Comparison of ENCODE assay signal across 30 mouse cellular contexts in genomic region chr7:27794566-27794965, GRCm38 (mm10). TPM values are rescaled to one million over a fixed set of nuclear protein-coding genes. Genes with fewer than 3 reads are reported as not detected.
DNase-seq lines count a peak whose midpoint lies in the region; ATAC-seq and TF ChIP-seq lines count a peak whose summit lies in the region.
"Had no signal": no experiment of that assay in that cellular context is flagged by ENCODE, and none has a peak within 500 bp of the region (broad histone marks: within the 10 kb centered on the region; RNA-seq: fewer than 3 reads in every experiment).

No protein-coding gene starts in this region.

- peak overlapping the region; percentile 70 for H3K27ac ChIP-seq in forebrain, embryonic 11.5 days (ENCODE audit: low read depth, low read length)
- no peak overlapping the region for H3K27ac ChIP-seq in forebrain, embryonic 16.5 days (ENCODE audit: low read length)
- peak overlapping the region; percentile 84 for H3K27ac ChIP-seq in lung, embryonic 14.5 days (ENCODE audit: low read depth)
- peak overlapping the region; percentile 85 for H3K27ac ChIP-seq in embryonic fibroblast, embryonic 13.5 days (ENCODE audit: insufficient read depth, low read length)
- H3K27ac ChIP-seq: embryonic facial prominence, embryonic 13.5 days; heart, embryonic 13.5 days; kidney, postnatal 0 days; limb, embryonic 10.5 days; limb, embryonic 15.5 days; liver, embryonic 14.5 days; midbrain, embryonic 12.5 days; neural tube, embryonic 12.5 days; stomach, postnatal 0 days had no signal

- H3K4me1 ChIP-seq in forebrain, embryonic 11.5 days (replicated peaks; ENCODE audit: control insufficient read depth, insufficient read depth, low read length): peaks cover 8% of the 10 kb centered on the region
- peaks cover 6% of the 10 kb centered on the region; the same call in 1 of the 2 replicates for H3K4me1 ChIP-seq in forebrain, embryonic 16.5 days (replicated peaks; ENCODE audit: control insufficient read depth, insufficient read depth, low read length)
- 0 out of 2 replicates have a peak, but pooled peaks cover 2% of the 10 kb centered on the region for H3K4me1 ChIP-seq in lung, embryonic 14.5 days (ENCODE audit: insufficient read depth)
- H3K4me1 ChIP-seq in lung, adult 2 months (ENCODE audit: control insufficient read depth, insufficient read depth, low read length): no peaks in the 10 kb centered on the region
- H3K4me1 ChIP-seq in embryonic fibroblast, embryonic 13.5 days (ENCODE audit: control insufficient read depth, insufficient read depth, low read length): no peaks in the 10 kb centered on the region
- H3K4me1 ChIP-seq: embryonic facial prominence, embryonic 13.5 days had no signal

- H3K9me3 ChIP-seq in forebrain, embryonic 11.5 days (ENCODE audit: control insufficient read depth, low read length): no peaks in the 10 kb centered on the region; the same call in 1 of the 2 replicates
- no peaks in the 10 kb centered on the region for H3K9me3 ChIP-seq in forebrain, embryonic 16.5 days (ENCODE audit: control insufficient read depth, low read length)
- no peaks in the 10 kb centered on the region for H3K9me3 ChIP-seq in lung, embryonic 14.5 days (ENCODE audit: low read depth, low read length)
- H3K9me3 ChIP-seq: limb, embryonic 10.5 days; limb, embryonic 15.5 days; midbrain, embryonic 12.5 days; neural tube, embryonic 12.5 days had no signal

- H3K9ac ChIP-seq in forebrain, embryonic 11.5 days (ENCODE audit: low read length): no peak overlapping the region
- H3K9ac ChIP-seq in forebrain, embryonic 16.5 days (replicated peaks; ENCODE audit: low read depth, low read length): no peak overlapping the region
- H3K9ac ChIP-seq in lung, embryonic 14.5 days: no peak overlapping the region
- H3K9ac ChIP-seq: embryonic facial prominence, embryonic 13.5 days; heart, embryonic 13.5 days; limb, embryonic 15.5 days; liver, embryonic 14.5 days; midbrain, embryonic 12.5 days; neural tube, embryonic 12.5 days had no signal

- no peak for TF ChIP-seq CTCF in lung, embryonic 14.5 days (IDR thresholded peaks at IDR 0.05; ENCODE audit: low read depth)
- no peak for TF ChIP-seq CTCF in lung, adult 2 months (IDR thresholded peaks at IDR 0.05; ENCODE audit: insufficient read depth, low read length)
- TF ChIP-seq CTCF in embryonic fibroblast, embryonic 13.5 days (IDR thresholded peaks at IDR 0.05; ENCODE audit: borderline replicate concordance, insufficient read depth, low read length): no peak

- H3K36me3 ChIP-seq in forebrain, embryonic 11.5 days (ENCODE audit: control insufficient read depth, insufficient read depth, low read length): no peaks in the 10 kb centered on the region
- no peaks in the 10 kb centered on the region for H3K36me3 ChIP-seq in forebrain, embryonic 16.5 days (ENCODE audit: control insufficient read depth, insufficient read depth)
- no peaks in the 10 kb centered on the region for H3K36me3 ChIP-seq in lung, embryonic 14.5 days (ENCODE audit: insufficient read depth)
- H3K36me3 ChIP-seq: embryonic facial prominence, embryonic 13.5 days; heart, embryonic 13.5 days; limb, embryonic 10.5 days; limb, embryonic 15.5 days; midbrain, embryonic 12.5 days; neural tube, embryonic 12.5 days had no signal

- no peak for DNase-seq in forebrain, embryonic 11.5 days (ENCODE audit: low spot score)
- peak; percentile 27 for DNase-seq in lung, embryonic 14.5 days
- DNase-seq in lung, adult 2 months: no peak
- DNase-seq in Muller cell, postnatal 12 days (ENCODE audit: inconsistent ontology term): peak; percentile 92
- DNase-seq in cerebellum, postnatal 10 days: no peak
- no peak for DNase-seq in heart, adult 18-20 months
- DNase-seq: adrenal gland, postnatal 10 days; cerebellum, adult 11 months; cerebellum, adult 9-10 months; embryo, embryonic 11 days; heart, postnatal 10 days; kidney, adult 8-10 months; layer of hippocampus, adult 9-11 months; lung, postnatal 14 days; right cerebral cortex, postnatal 4 days; thymus, adult 18-20 months; thymus, postnatal 25 days had no signal

- no peak overlapping the region for H3K4me2 ChIP-seq in forebrain, embryonic 11.5 days (ENCODE audit: low read depth, low read length, severe bottlenecking)
- H3K4me2 ChIP-seq in forebrain, embryonic 16.5 days (ENCODE audit: low read length): no peak overlapping the region
- H3K4me2 ChIP-seq in lung, embryonic 14.5 days: no peak overlapping the region
- H3K4me2 ChIP-seq: embryonic facial prominence, embryonic 13.5 days; heart, embryonic 13.5 days; limb, embryonic 15.5 days; midbrain, embryonic 12.5 days; neural tube, embryonic 12.5 days had no signal

- ATAC-seq in forebrain, embryonic 11.5 days (replicated peaks; ENCODE audit: low FRiP score): 0 out of 2 replicates have a peak, but pooled peaks have one; percentile 19
- ATAC-seq in forebrain, embryonic 16.5 days: no peak
- peak; percentile 65; the same call in 1 of the 2 replicates for ATAC-seq in lung, embryonic 14.5 days (ENCODE audit: insufficient read depth)
- ATAC-seq: intestine, embryonic 16.5 days had no signal

- H3K4me3 ChIP-seq in forebrain, embryonic 11.5 days (ENCODE audit: low read depth, low read length): no peak overlapping the region
- no peak overlapping the region for H3K4me3 ChIP-seq in forebrain, embryonic 16.5 days (replicated peaks; ENCODE audit: low read length)
- H3K4me3 ChIP-seq in lung, embryonic 14.5 days (ENCODE audit: low read depth, low read length): no peak overlapping the region
- no peak overlapping the region for H3K4me3 ChIP-seq in lung, adult 2 months (replicated peaks; ENCODE audit: extremely low read depth, low read depth, low read length)
- H3K4me3 ChIP-seq in embryonic fibroblast, embryonic 13.5 days (ENCODE audit: insufficient read depth, low read length): no peak overlapping the region
- H3K4me3 ChIP-seq: embryonic facial prominence, embryonic 13.5 days; heart, embryonic 13.5 days; limb, embryonic 10.5 days; limb, embryonic 15.5 days; midbrain, embryonic 12.5 days; myocyte; neural tube, embryonic 12.5 days had no signal

- H3K27me3 ChIP-seq in forebrain, embryonic 11.5 days (ENCODE audit: control insufficient read depth, insufficient read depth, low read length): no peaks in the 10 kb centered on the region
- no peaks in the 10 kb centered on the region for H3K27me3 ChIP-seq in forebrain, embryonic 16.5 days (replicated peaks; ENCODE audit: control insufficient read depth, insufficient read depth, low read length)
- H3K27me3 ChIP-seq in lung, embryonic 14.5 days (ENCODE audit: insufficient read depth, low read length): no peaks in the 10 kb centered on the region
- H3K27me3 ChIP-seq: embryonic facial prominence, embryonic 13.5 days; heart, embryonic 13.5 days; limb, embryonic 15.5 days; midbrain, embryonic 12.5 days; neural tube, embryonic 12.5 days had no signal

- TF ChIP-seq POLR2A in lung, adult 2 months (IDR thresholded peaks at IDR 0.05; ENCODE audit: borderline replicate concordance, extremely low read depth, low read depth, low read length): no peak
- TF ChIP-seq POLR2A in embryonic fibroblast, embryonic 13.5 days (IDR thresholded peaks at IDR 0.05; ENCODE audit: low read depth, low read length): no peak

RNA-seq across cellular contexts. Expression of gene Zfp626, which starts 12.4 kb away (rescaled TPM):
- 3.1 and 3.3 TPM in 2 replicates for polyA plus RNA-seq in forebrain, embryonic 11.5 days (2014; fragmentation: Nextera tagmentation; extraction: Ambion mirVana)
- polyA plus RNA-seq in forebrain, embryonic 16.5 days (2015; fragmentation: Nextera tagmentation; extraction: Ambion mirVana): 2.4 and 2.7 TPM in 2 replicates
- polyA plus RNA-seq in lung, embryonic 14.5 days (2014; fragmentation: Nextera tagmentation; extraction: Ambion mirVana): 1.9 and 2.1 TPM in 2 replicates
- 0.55 and 1.1 TPM in 2 replicates for polyA plus RNA-seq in lung, adult 2 months (2012; rRNA removed)
- polyA plus RNA-seq in embryonic fibroblast, embryonic 13.5 days (2011; ENCODE audit: insufficient read length, low read depth, missing spikeins): 8.6 and 10.6 TPM in 2 replicates
- total RNA-seq in heart, adult 18-20 months (2021): 1 to 10 TPM; 4.6 to 5.9 TPM

RNA-seq across cellular contexts. Expression of gene Zfp59, which starts 43.8 kb away (rescaled TPM):
- polyA plus RNA-seq in forebrain, embryonic 11.5 days (2014; fragmentation: Nextera tagmentation; extraction: Ambion mirVana): 12.8 and 13.9 TPM in 2 replicates
- polyA plus RNA-seq in forebrain, embryonic 16.5 days (2015; fragmentation: Nextera tagmentation; extraction: Ambion mirVana): 12.2 and 14.0 TPM in 2 replicates
- polyA plus RNA-seq in lung, embryonic 14.5 days (2014; fragmentation: Nextera tagmentation; extraction: Ambion mirVana): 9.9 and 10.2 TPM in 2 replicates
- 0.54 and 1.1 TPM in 2 replicates for polyA plus RNA-seq in lung, adult 2 months (2012; rRNA removed)
- 3.1 and 4.1 TPM in 2 replicates for polyA plus RNA-seq in embryonic fibroblast, embryonic 13.5 days (2011; ENCODE audit: insufficient read length, low read depth, missing spikeins)
- total RNA-seq in heart, adult 18-20 months (2021): 1 to 10 TPM; 2.5 to 2.7 TPM

Comparison
In these comparisons a context has a peak if more than half of its experiments do, and no peak if none do; other contexts are left out.
1. DNase-seq: peak in lung, embryonic 14.5 days (single experiment) and Muller cell, postnatal 12 days (single experiment); none in forebrain, embryonic 11.5 days (single experiment), lung, adult 2 months (single experiment), cerebellum, postnatal 10 days (0 of 2) and heart, adult 18-20 months (0 of 2).